Mouse (Mus musculus) kidney, embryonic 15.5 days (tissue): Measurements from ENCODE around the gene Dhx33. TPM values are rescaled to one million over a fixed set of nuclear protein-coding genes. Genes with fewer than 3 reads are reported as not detected.

Experiments
- ATAC-seq: fragments of 200-750 bp; cut with Nextera tagmentation; replicated peaks from 2 replicates; pipeline ENCODE4 v1.8.0; 2017; ENCODE audit warnings: moderate TSS enrichment; ENCODE audit not compliant: low FRiP score
- H3K27ac ChIP-seq: fragments of 300-500 bp; sonication (generic); 2 replicates; pipeline ENCODE4 v1.5.1; 2015; ENCODE audit warnings: mild to moderate bottlenecking, inconsistent platforms
- H3K27me3 ChIP-seq: fragments of 300-500 bp; sonication (generic); 2 replicates; pipeline ENCODE4 v1.6.1; 2015; ENCODE audit warnings: inconsistent platforms
- H3K36me3 ChIP-seq: fragments of 300-500 bp; sonication (generic); 2 replicates; pipeline ENCODE4 v1.6.1; 2015; ENCODE audit warnings: inconsistent platforms
- H3K4me1 ChIP-seq: fragments of 300-500 bp; sonication (generic); 2 replicates; pipeline ENCODE4 v1.6.1; 2015; ENCODE audit warnings: inconsistent platforms
- H3K4me2 ChIP-seq: fragments of 300-500 bp; sonication (generic); 2 replicates; pipeline ENCODE4 v1.6.1; 2015; ENCODE audit warnings: moderate library complexity, mild to moderate bottlenecking, inconsistent platforms
- H3K4me3 ChIP-seq: fragments of 300-500 bp; sonication (generic); replicated peaks from 2 replicates; pipeline ENCODE4 v1.5.1; 2015; ENCODE audit warnings: mild to moderate bottlenecking, inconsistent platforms
- H3K9ac ChIP-seq: fragments of 300-500 bp; sonication (generic); 2 replicates; pipeline ENCODE4 v1.6.1; 2015; ENCODE audit warnings: mild to moderate bottlenecking, inconsistent platforms
- H3K9me3 ChIP-seq: fragments of 300-500 bp; sonication (generic); replicated peaks from 2 replicates; pipeline ENCODE4 v1.6.1; 2016; ENCODE audit warnings: inconsistent platforms
- WGBS: fragments of 180-500 bp; shearing (Covaris S2); methylation state at CpG from one replicate; pipeline ENCODE4 v1.1.7; 2015; ENCODE audit warnings: mixed read lengths; 5-methylcytosine and 5-hydroxymethylcytosine counted together
- polyA plus RNA-seq: library from polyadenylated mRNA; unstranded; fragments of >200 nt; fragmentation: Nextera tagmentation; extraction: Ambion mirVana; gene quantifications from 2 replicates; pipeline ENCODE4 v1.2.1, GENCODE M21; 2015

Gene Dhx33
- polyA plus RNA-seq, 1 experiment from 2014 or later, result 22.1 TPM

GRCm38 (mm10) chr11:71017051-71017450 is 12.8 kb upstream of the Dhx33 start:
- 87% methylated on average over 1 of the region's 1 CpGs for WGBS
- H3K4me3 ChIP-seq, result no peak overlapping the region
- H3K4me1 ChIP-seq, result peaks cover 32% of the 10 kb centered on the region
- H3K9me3 ChIP-seq, result no peaks in the 10 kb centered on the region
- no peak overlapping the region for H3K4me2 ChIP-seq
- no peak overlapping the region for H3K27ac ChIP-seq
- H3K36me3 ChIP-seq, result peaks cover 28% of the 10 kb centered on the region
- no peak overlapping the region for H3K9ac ChIP-seq
- no peak for ATAC-seq
- H3K27me3 ChIP-seq, result no peaks in the 10 kb centered on the region

GRCm38 (mm10) chr11:71012743-71013142 is 8.5 kb upstream of the Dhx33 start:
- no peak overlapping the region for H3K4me2 ChIP-seq

GRCm38 (mm10) chr11:71008321-71008720 is 4.1 kb upstream of the Dhx33 start:
- no peak for ATAC-seq
- WGBS, result 80% methylated on average over 3 of the region's 3 CpGs
- Histone ChIP-seq H3K27me3 (no peaks in the 10 kb centered on the region), H3K36me3 (peaks cover 57% of the 10 kb centered on the region), H3K4me3 (no peak overlapping the region), H3K9ac (no peak overlapping the region), H3K27ac (no peak overlapping the region), H3K4me1 (peaks cover 6% of the 10 kb centered on the region), H3K4me2 (no peak overlapping the region), H3K9me3 (no peaks in the 10 kb centered on the region)

More at GRCm38 (mm10) chr11:71012743-71013142, 8.5 kb upstream of the Dhx33 start:
- ATAC-seq, result no peak
- Histone ChIP-seq H3K27me3 (no peaks in the 10 kb centered on the region), H3K27ac (no peak overlapping the region), H3K36me3 (peaks cover 61% of the 10 kb centered on the region), H3K9ac (no peak overlapping the region), H3K4me1 (peaks cover 10% of the 10 kb centered on the region), H3K9me3 (no peaks in the 10 kb centered on the region), H3K4me3 (no peak overlapping the region)
- WGBS, result 91% methylated on average over 7 of the region's 7 CpGs

- Histone ChIP-seq H3K4me2 (no peak overlapping the region), H3K27me3 (no peaks in the 10 kb centered on the region), H3K9me3 (no peaks in the 10 kb centered on the region), H3K9ac (no peak overlapping the region), H3K4me1 (peaks cover 11% of the 10 kb centered on the region), H3K27ac (no peak overlapping the region), H3K4me3 (no peak overlapping the region), H3K36me3 (peaks cover 54% of the 10 kb centered on the region)
- no peak for ATAC-seq
- 80% methylated on average over 7 of the region's 7 CpGs for WGBS
Measured at GRCm38 (mm10) chr11:71007831-71008230, 3.6 kb upstream of the Dhx33 start.

- no peak for ATAC-seq
- H3K36me3 ChIP-seq, result peaks cover 46% of the 10 kb centered on the region
- H3K4me3 ChIP-seq, result no peak overlapping the region
- no peaks in the 10 kb centered on the region for H3K27me3 ChIP-seq
- H3K9me3 ChIP-seq, result no peaks in the 10 kb centered on the region
- H3K9ac ChIP-seq, result no peak overlapping the region
- H3K4me1 ChIP-seq, result peaks cover 16% of the 10 kb centered on the region
- no peak overlapping the region for H3K4me2 ChIP-seq
- WGBS, result 94% methylated on average over 6 of the region's 6 CpGs
- no peak overlapping the region for H3K27ac ChIP-seq
Measured at GRCm38 (mm10) chr11:71007026-71007425, 2.8 kb upstream of the Dhx33 start.

- H3K4me2 ChIP-seq, result peak overlapping the region; percentile 53
- peak overlapping the region; percentile 56; the same call in 1 of the 2 replicates for H3K27ac ChIP-seq
- no peaks in the 10 kb centered on the region for H3K9me3 ChIP-seq
- H3K9ac ChIP-seq, result no peak overlapping the region
- H3K4me3 ChIP-seq, result peak overlapping the region; percentile 90
- no peak for ATAC-seq
- no peaks in the 10 kb centered on the region for H3K27me3 ChIP-seq
- peaks cover 43% of the 10 kb centered on the region for H3K36me3 ChIP-seq
- WGBS, result 60% methylated on average over 5 of the region's 5 CpGs
- H3K4me1 ChIP-seq, result peaks cover 16% of the 10 kb centered on the region
Measured at GRCm38 (mm10) chr11:71005046-71005445, 809 bp upstream of the Dhx33 start.

GRCm38 (mm10) chr11:71003611-71004315 is 474 bp downstream of the Dhx33 start:
- Histone ChIP-seq H3K4me2 (peak overlapping the region; percentile 78), H3K36me3 (peaks cover 43% of the 10 kb centered on the region), H3K9ac (peak overlapping the region; percentile 76), H3K27ac (peak overlapping the region; percentile 87), H3K27me3 (no peaks in the 10 kb centered on the region), H3K4me3 (peak overlapping the region; percentile 90), H3K9me3 (no peaks in the 10 kb centered on the region), H3K4me1 (peaks cover 16% of the 10 kb centered on the region)
- ATAC-seq, result peak; percentile 90
- WGBS, result under 1% methylated on average over 49 of the region's 49 CpGs

- no peaks in the 10 kb centered on the region for H3K27me3 ChIP-seq
- H3K4me3 ChIP-seq, result no peak overlapping the region
- no peaks in the 10 kb centered on the region for H3K9me3 ChIP-seq
- no peak overlapping the region for H3K27ac ChIP-seq
- no peak overlapping the region for H3K9ac ChIP-seq
- peaks cover 52% of the 10 kb centered on the region for H3K36me3 ChIP-seq
- no peak for ATAC-seq
- peaks cover 16% of the 10 kb centered on the region for H3K4me1 ChIP-seq
- no peak overlapping the region for H3K4me2 ChIP-seq
- 85% methylated on average over 4 of the region's 4 CpGs for WGBS
Measured at GRCm38 (mm10) chr11:71001167-71001566, 3.1 kb downstream of the Dhx33 start.

GRCm38 (mm10) chr11:70982557-70983228 is 21.5 kb downstream of the Dhx33 start, which contains the start of gene C1qbp:
C1qbp (minus strand) TSS chr11:70983026.
- under 1% methylated on average over 61 of the region's 64 CpGs for WGBS
- Histone ChIP-seq H3K4me3 (peak within 1 kb of the TSS; percentile 100), H3K9ac (peak within 1 kb of the TSS; percentile 97), H3K4me1 (peaks cover 15% of the 10 kb centered on the region), H3K27me3 (no peaks in the 10 kb centered on the region), H3K9me3 (no peaks in the 10 kb centered on the region), H3K4me2 (peak within 1 kb of the TSS; percentile 78), H3K27ac (peak within 1 kb of the TSS; percentile 82), H3K36me3 (peaks cover 73% of the 10 kb centered on the region)
- peak; percentile 95 for ATAC-seq

- peak overlapping the region; percentile 78 for H3K4me2 ChIP-seq
- no peaks in the 10 kb centered on the region for H3K27me3 ChIP-seq
- no peaks in the 10 kb centered on the region for H3K9me3 ChIP-seq
- no peak overlapping the region for H3K27ac ChIP-seq
- H3K9ac ChIP-seq, result peak overlapping the region; percentile 97
- no peak for ATAC-seq
- peak overlapping the region; percentile 100 for H3K4me3 ChIP-seq
- H3K36me3 ChIP-seq, result peaks cover 73% of the 10 kb centered on the region
- WGBS, result 7% methylated on average over 12 of the region's 12 CpGs
- H3K4me1 ChIP-seq, result peaks cover 15% of the 10 kb centered on the region
Measured at GRCm38 (mm10) chr11:70982030-70982429, 22.2 kb downstream of the Dhx33 start.

GRCm38 (mm10) chr11:70980751-70981510 is 23.3 kb downstream of the Dhx33 start:
- 96% methylated on average over 14 of the region's 14 CpGs for WGBS

GRCm38 (mm10) chr11:70980232-70980631 is 24.0 kb downstream of the Dhx33 start:
- H3K36me3 ChIP-seq, result peaks cover 70% of the 10 kb centered on the region
- no peak overlapping the region for H3K27ac ChIP-seq
- 86% methylated on average over 6 of the region's 6 CpGs for WGBS
- H3K4me1 ChIP-seq, result peaks cover 15% of the 10 kb centered on the region
- no peaks in the 10 kb centered on the region for H3K27me3 ChIP-seq
- H3K4me3 ChIP-seq, result no peak overlapping the region
- 0 out of 2 replicates have a peak overlapping the region, but pooled peaks have one; percentile 10 for H3K9ac ChIP-seq
- no peaks in the 10 kb centered on the region for H3K9me3 ChIP-seq
- no peak overlapping the region for H3K4me2 ChIP-seq
- no peak for ATAC-seq

More at GRCm38 (mm10) chr11:70980751-70981510, 23.3 kb downstream of the Dhx33 start:
- H3K4me3 ChIP-seq, result no peak overlapping the region
- 0 out of 2 replicates have a peak overlapping the region, but pooled peaks have one; percentile 10 for H3K9ac ChIP-seq
- H3K4me2 ChIP-seq, result peak overlapping the region; percentile 78
- H3K4me1 ChIP-seq, result peaks cover 15% of the 10 kb centered on the region
- no peaks in the 10 kb centered on the region for H3K27me3 ChIP-seq
- ATAC-seq, result no peak
- no peak overlapping the region for H3K27ac ChIP-seq
- peaks cover 73% of the 10 kb centered on the region for H3K36me3 ChIP-seq
- H3K9me3 ChIP-seq, result no peaks in the 10 kb centered on the region
